Mouse (Mus musculus) gastrocnemius, postnatal 14 days (tissue): ENCODE measurements around the gene Gm21882. TPM values are rescaled to one million over a fixed set of nuclear protein-coding genes. Genes with fewer than 3 reads are reported as not detected.
"Not testable (repeated sequence)": the region's sequence is repeated elsewhere in the genome, so short reads cannot be mapped to it uniquely, and the experiment has no call there.

Experiments used
- DNase-seq: peaks from one replicate; pipeline ENCODE4 v3.0.0; 2021; ENCODE audit warnings: mixed read lengths
- intact Hi-C: fragments of 180-260 bp; cut with DNase I; formaldehyde crosslinking; loops from one replicate; pipeline ENCODE4 v1.15.1; 2025; ENCODE audit warnings: low total_unique reads
- long read RNA-seq, 2 experiments: library from polyadenylated mRNA; stranded (forward); transcript quantifications; one replicate each; pipeline ENCODE4 v2.0.0; 2021
- total RNA-seq, 2 experiments: library from RNA; stranded (reverse); gene quantifications; 2 replicates each; pipeline ENCODE4 v1.2.3; 2021

The Gm21882 gene
- not detected for total RNA-seq
- long read RNA-seq, experiment 1, result 0 reads
- long read RNA-seq, experiment 2, result 0 reads

DNA sequence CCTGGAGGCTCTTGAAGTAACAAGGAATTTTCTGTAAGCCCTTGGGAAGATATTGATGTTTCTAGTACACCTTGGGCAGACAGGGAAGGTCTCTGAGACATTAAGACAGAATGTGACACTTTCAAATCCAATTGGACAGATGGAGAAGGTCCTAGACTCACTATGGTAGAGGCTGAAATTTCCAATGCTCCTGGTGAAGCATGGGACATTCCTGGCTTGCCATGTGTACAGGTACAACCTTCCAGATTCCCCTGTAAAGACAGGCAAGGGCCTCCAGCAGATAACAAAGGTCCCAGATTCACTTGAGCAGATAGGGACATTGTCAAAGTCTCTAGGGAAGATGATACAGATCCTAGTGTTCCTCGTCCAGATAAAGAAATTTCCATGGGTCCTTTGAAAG lies at the start of gene Gm21882:
Gm21882 (minus strand) TSS at position 101 of the 400 bp plus-strand sequence.
- DNase-seq, intact Hi-C loops: not testable (repeated sequence)

Other genes with a start within 250 kb of the Gm21882 start
- gene Gm21865, start 64.6 kb downstream of the Gm21882 start, total RNA-seq, result not detected